Mouse (Mus musculus) heart, embryonic 13.5 days (tissue): ENCODE measurements around the gene Tbc1d10c. TPM values are rescaled to one million over a fixed set of nuclear protein-coding genes. Genes with fewer than 3 reads are reported as not detected.

ENCODE experiments used
- ATAC-seq: fragments of 200-750 bp; cut with Nextera tagmentation; 2 replicates; pipeline ENCODE4 v1.8.0; 2017; ENCODE audit warnings: moderate TSS enrichment; ENCODE audit not compliant: insufficient number of reproducible peaks, low FRiP score, low TSS enrichment; ENCODE audit errors: extremely low read depth
- H3K27ac ChIP-seq: fragments of 300-500 bp; sonication (generic); replicated peaks from 2 replicates; pipeline ENCODE4 v1.5.1; 2015; ENCODE audit warnings: moderate library complexity, mild to moderate bottlenecking, inconsistent platforms
- H3K27me3 ChIP-seq: fragments of 300-500 bp; sonication (generic); replicated peaks from 2 replicates; pipeline ENCODE4 v1.6.1; 2015; ENCODE audit warnings: mild to moderate bottlenecking, inconsistent platforms
- H3K36me3 ChIP-seq: fragments of 300-500 bp; sonication (generic); 2 replicates; pipeline ENCODE4 v1.6.1; 2015; ENCODE audit warnings: mild to moderate bottlenecking, inconsistent platforms
- H3K4me1 ChIP-seq: fragments of 300-500 bp; sonication (generic); 2 replicates; pipeline ENCODE4 v1.6.1; 2015; ENCODE audit warnings: inconsistent platforms
- H3K4me2 ChIP-seq: fragments of 300-500 bp; sonication (generic); 2 replicates; pipeline ENCODE4 v1.6.1; 2015; ENCODE audit warnings: inconsistent platforms, mild to moderate bottlenecking, moderate library complexity
- H3K4me3 ChIP-seq: fragments of 300-500 bp; sonication (generic); 2 replicates; pipeline ENCODE4 v1.5.1; 2015; ENCODE audit warnings: moderate library complexity, mild to moderate bottlenecking, inconsistent platforms
- H3K9ac ChIP-seq: fragments of 300-500 bp; sonication (generic); 2 replicates; pipeline ENCODE4 v1.6.1; 2015; ENCODE audit warnings: inconsistent platforms, mild to moderate bottlenecking, moderate library complexity
- H3K9me3 ChIP-seq: fragments of 300-500 bp; sonication (generic); 2 replicates; pipeline ENCODE4 v1.6.1; 2016; ENCODE audit warnings: inconsistent platforms
- WGBS: fragments of 180-500 bp; shearing (Covaris S2); methylation state at CpG from one replicate; pipeline ENCODE4 v1.1.7; 2015; ENCODE audit warnings: mixed read lengths; 5-methylcytosine and 5-hydroxymethylcytosine counted together
- polyA plus RNA-seq: library from polyadenylated mRNA; unstranded; fragments of >200 nt; fragmentation: Nextera tagmentation; extraction: Ambion mirVana; gene quantifications from 2 replicates; pipeline ENCODE4 v1.2.1, GENCODE M21; 2015

Tbc1d10c gene
- polyA plus RNA-seq, 1 experiment from 2014 or later = 2.7 TPM

DNA sequence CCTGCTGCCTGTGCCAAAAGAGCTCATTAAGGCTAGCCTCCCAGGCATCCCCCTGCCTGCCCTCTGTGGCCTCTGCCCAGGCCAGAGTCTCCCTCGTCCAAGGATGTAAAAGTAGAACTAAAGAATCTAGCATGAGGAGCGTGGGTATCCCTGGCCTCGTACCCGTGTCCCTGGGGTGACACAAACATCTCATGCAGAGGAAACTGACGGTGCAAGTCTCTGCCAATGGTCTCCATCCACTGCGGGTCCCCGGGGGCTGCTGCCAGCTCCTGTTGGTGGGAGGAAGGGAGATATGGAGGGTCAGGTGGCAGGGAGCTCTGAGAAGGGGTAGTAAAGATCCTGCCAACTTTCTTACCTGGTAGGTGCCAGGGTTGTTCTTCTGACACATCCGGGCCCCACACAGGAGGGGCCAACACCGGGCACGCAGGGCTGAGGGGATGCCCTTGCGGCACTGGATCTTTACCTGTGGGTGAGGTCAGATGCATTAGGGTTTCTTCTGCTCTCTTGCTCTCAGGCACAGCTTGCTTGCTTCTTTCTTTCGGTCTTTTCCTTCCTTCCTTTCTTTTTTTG lies 1.9 kb downstream of the Tbc1d10c start:
- WGBS = 84% methylated on average over 12 of the region's 12 CpGs
- Histone ChIP-seq H3K36me3 (peaks cover 11% of the 10 kb centered on the region), H3K4me2 (no peak overlapping the region), H3K4me3 (no peak overlapping the region), H3K27me3 (no peaks in the 10 kb centered on the region), H3K4me1 (peaks cover 63% of the 10 kb centered on the region), H3K27ac (no peak overlapping the region), H3K9me3 (no peaks in the 10 kb centered on the region), H3K9ac (no peak overlapping the region)
- no peak for ATAC-seq

DNA sequence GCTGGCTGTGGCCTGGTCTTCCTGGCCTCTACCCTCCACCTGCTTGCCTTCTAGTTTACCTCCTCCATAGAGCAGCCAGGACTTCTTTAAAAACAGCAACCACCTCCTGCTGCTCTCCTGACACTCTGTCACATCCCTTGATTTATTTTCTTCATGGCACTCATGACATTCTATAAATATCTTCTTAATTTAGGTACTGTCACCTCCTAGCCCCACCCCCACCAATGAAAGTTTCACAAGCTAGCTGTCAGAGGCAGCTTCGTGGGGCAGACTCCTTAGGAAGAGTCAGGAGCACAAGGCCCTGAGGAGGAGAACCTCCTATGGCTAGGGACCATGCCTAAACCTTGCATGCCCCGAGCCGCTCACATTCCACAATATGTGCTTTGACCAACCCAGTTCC lies 3.8 kb downstream of the Tbc1d10c start:
- Histone ChIP-seq H3K9ac (no peak overlapping the region), H3K9me3 (no peaks in the 10 kb centered on the region), H3K4me2 (no peak overlapping the region), H3K4me3 (no peak overlapping the region), H3K27ac (peak overlapping the region; percentile 28; the same call in 1 of the 2 replicates), H3K27me3 (no peaks in the 10 kb centered on the region), H3K4me1 (peaks cover 48% of the 10 kb centered on the region), H3K36me3 (no peaks in the 10 kb centered on the region)
- 60% methylated on average over 3 of the region's 3 CpGs for WGBS
- no peak for ATAC-seq

DNA sequence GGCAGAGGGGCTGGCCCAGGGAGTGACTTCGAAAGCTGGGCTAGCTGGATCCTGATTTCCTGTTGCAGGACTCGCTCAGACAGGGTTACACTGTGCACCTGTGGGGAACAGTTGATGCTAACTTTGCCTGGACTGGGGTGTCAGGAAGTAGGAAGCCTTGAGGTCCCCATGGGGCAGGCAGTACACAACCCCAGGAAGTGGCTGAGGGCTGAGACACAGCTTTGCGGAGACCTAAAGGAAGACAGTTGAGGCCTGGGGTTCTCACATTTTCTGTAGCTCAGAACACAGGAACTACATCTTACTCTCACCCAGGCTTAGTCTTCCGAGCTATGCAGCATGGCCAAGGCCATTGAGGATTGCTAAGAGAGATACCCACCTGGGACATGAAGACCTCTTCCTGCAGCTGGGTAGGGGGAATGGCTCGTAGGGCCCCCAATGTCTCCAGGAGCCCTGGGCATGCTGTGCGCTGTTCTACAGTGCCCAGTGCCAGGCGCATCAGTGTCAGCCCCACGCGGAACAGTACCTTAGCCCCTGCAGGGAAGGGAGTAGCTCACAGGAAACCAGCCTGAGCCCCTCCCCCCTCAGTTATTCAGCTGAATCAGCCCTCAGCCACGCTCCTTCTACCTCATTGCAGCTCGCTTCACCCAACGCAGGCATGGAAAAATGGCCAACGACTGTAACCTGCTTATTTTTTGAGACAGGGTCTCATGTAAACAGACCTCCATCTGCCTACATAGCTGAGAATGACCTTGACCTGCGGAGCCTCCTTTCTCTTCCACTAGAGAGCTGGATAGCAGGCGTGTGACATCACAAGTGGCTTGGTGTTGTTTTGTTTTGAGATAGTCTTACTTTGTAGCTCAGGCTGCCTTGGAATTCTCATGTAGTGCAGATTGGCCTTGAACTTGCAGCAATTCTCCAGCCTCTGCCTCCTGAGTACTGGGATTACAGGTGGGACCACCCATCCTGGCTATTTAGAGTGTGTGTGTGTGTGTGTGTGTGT lies 5.8 kb downstream of the Tbc1d10c start:
- Histone ChIP-seq H3K27ac (peak overlapping the region; percentile 50), H3K9ac (peak overlapping the region; percentile 33; the same call in 1 of the 2 replicates), H3K4me3 (no peak overlapping the region), H3K4me1 (peaks cover 40% of the 10 kb centered on the region), H3K4me2 (peak overlapping the region; percentile 27; the same call in 1 of the 2 replicates), H3K27me3 (no peaks in the 10 kb centered on the region), H3K36me3 (no peaks in the 10 kb centered on the region), H3K9me3 (no peaks in the 10 kb centered on the region)
- WGBS = 43% methylated on average over 15 of the region's 15 CpGs
- ATAC-seq = no peak

GRCm38 (mm10) chr19:4183689-4184088 lies 7.4 kb downstream of the Tbc1d10c start:
- no peak for ATAC-seq
- H3K4me1 ChIP-seq = peaks cover 40% of the 10 kb centered on the region
- 85% methylated on average over 2 of the region's 2 CpGs for WGBS

DNA sequence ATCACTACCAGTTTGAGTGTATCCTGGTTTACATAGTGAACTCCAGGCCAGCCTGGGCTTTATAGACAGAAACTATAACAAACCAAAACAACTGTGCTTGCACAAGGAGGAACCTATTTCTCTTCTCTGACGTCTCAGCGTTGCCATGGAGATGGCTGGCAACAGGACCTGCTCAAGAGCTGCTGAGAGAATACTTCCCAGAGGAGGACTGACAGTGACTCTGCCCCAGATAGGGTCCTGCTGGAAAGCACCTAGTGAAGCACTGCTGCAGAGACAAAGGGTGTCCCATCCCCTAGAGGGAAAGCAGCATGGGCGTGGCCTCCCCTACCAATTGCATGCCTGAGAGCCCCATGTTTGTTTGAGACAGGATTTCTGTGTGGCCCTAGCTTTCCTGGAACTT lies 9.2 kb downstream of the Tbc1d10c start:
- H3K9me3 ChIP-seq = no peaks in the 10 kb centered on the region
- no peak overlapping the region for H3K4me3 ChIP-seq
- no peak overlapping the region for H3K4me2 ChIP-seq
- no peak overlapping the region for H3K9ac ChIP-seq
- no peaks in the 10 kb centered on the region for H3K36me3 ChIP-seq
- ATAC-seq = no peak
- no peak overlapping the region for H3K27ac ChIP-seq
- peaks cover 2% of the 10 kb centered on the region; the same call in 1 of the 2 replicates for H3K27me3 ChIP-seq
- WGBS = 47% methylated on average over 3 of the region's 3 CpGs
- H3K4me1 ChIP-seq = peaks cover 27% of the 10 kb centered on the region

More at GRCm38 (mm10) chr19:4183689-4184088, 7.4 kb downstream of the Tbc1d10c start:
- Histone ChIP-seq H3K27ac (no peak overlapping the region), H3K36me3 (no peaks in the 10 kb centered on the region), H3K9ac (no peak overlapping the region), H3K9me3 (no peaks in the 10 kb centered on the region), H3K27me3 (no peaks in the 10 kb centered on the region), H3K4me3 (no peak overlapping the region), H3K4me2 (no peak overlapping the region)

- 75% methylated on average over 7 of the region's 7 CpGs for WGBS
- H3K9ac ChIP-seq = no peak overlapping the region
- H3K4me2 ChIP-seq = no peak overlapping the region
- H3K27ac ChIP-seq = no peak overlapping the region
- H3K4me3 ChIP-seq = no peak overlapping the region
- H3K27me3 ChIP-seq = peaks cover 7% of the 10 kb centered on the region; the same call in 1 of the 2 replicates
- H3K36me3 ChIP-seq = no peaks in the 10 kb centered on the region
- H3K4me1 ChIP-seq = peaks cover 21% of the 10 kb centered on the region
- ATAC-seq = no peak
- no peaks in the 10 kb centered on the region for H3K9me3 ChIP-seq
Measured at GRCm38 (mm10) chr19:4180411-4180810, 10.7 kb downstream of the Tbc1d10c start.

GRCm38 (mm10) chr19:4175368-4175947 lies 15.6 kb downstream of the Tbc1d10c start, which contains the start of gene Carns1:
TSS of gene Carns1 (minus strand) at chr19:4175479.
- no peaks in the 10 kb centered on the region for H3K9me3 ChIP-seq
- peaks cover 7% of the 10 kb centered on the region; the same call in 1 of the 2 replicates for H3K27me3 ChIP-seq
- peaks cover 38% of the 10 kb centered on the region for H3K4me1 ChIP-seq
- 2% methylated on average over 11 of the region's 11 CpGs for WGBS
- peak within 1 kb of the TSS; percentile 13 for H3K27ac ChIP-seq
- peak within 1 kb of the TSS; percentile 29 for H3K4me3 ChIP-seq
- H3K36me3 ChIP-seq = no peaks in the 10 kb centered on the region
- H3K9ac ChIP-seq = peak within 1 kb of the TSS; percentile 60
- 0 out of 2 replicates have a peak, but pooled peaks have one; percentile 22 for ATAC-seq
- peak within 1 kb of the TSS; percentile 63 for H3K4me2 ChIP-seq

GRCm38 (mm10) chr19:4172925-4173324 lies 18.2 kb downstream of the Tbc1d10c start:
- H3K4me1 ChIP-seq = peaks cover 51% of the 10 kb centered on the region
- H3K9ac ChIP-seq = peak overlapping the region; percentile 57; the same call in 1 of the 2 replicates
- no peak overlapping the region for H3K4me3 ChIP-seq
- H3K27ac ChIP-seq = no peak overlapping the region
- no peak for ATAC-seq
- H3K9me3 ChIP-seq = no peaks in the 10 kb centered on the region
- H3K4me2 ChIP-seq = no peak overlapping the region
- 62% methylated on average over 11 of the region's 11 CpGs for WGBS
- H3K27me3 ChIP-seq = peaks cover 7% of the 10 kb centered on the region; the same call in 1 of the 2 replicates
- H3K36me3 ChIP-seq = no peaks in the 10 kb centered on the region

GRCm38 (mm10) chr19:4171393-4172290 lies 19.4 kb downstream of the Tbc1d10c start:
- H3K9ac ChIP-seq = peak overlapping the region; percentile 51
- peak overlapping the region; percentile 64 for H3K27ac ChIP-seq
- 0 out of 2 replicates have a peak, but pooled peaks cover 3% of the 10 kb centered on the region for H3K27me3 ChIP-seq
- no peak for ATAC-seq
- H3K4me3 ChIP-seq = no peak overlapping the region
- H3K4me2 ChIP-seq = 0 out of 2 replicates have a peak overlapping the region, but pooled peaks have one; percentile 0
- WGBS = 47% methylated on average over 13 of the region's 13 CpGs
- no peaks in the 10 kb centered on the region for H3K36me3 ChIP-seq
- H3K4me1 ChIP-seq = peaks cover 56% of the 10 kb centered on the region
- no peaks in the 10 kb centered on the region for H3K9me3 ChIP-seq

- Histone ChIP-seq H3K4me3 (no peak overlapping the region), H3K4me2 (no peak overlapping the region), H3K27ac (peak overlapping the region; percentile 64), H3K4me1 (peaks cover 60% of the 10 kb centered on the region), H3K36me3 (no peaks in the 10 kb centered on the region), H3K9ac (peak overlapping the region; percentile 51), H3K27me3 (no peaks in the 10 kb centered on the region), H3K9me3 (no peaks in the 10 kb centered on the region)
- WGBS = 91% methylated on average over 10 of the region's 10 CpGs
- ATAC-seq = no peak
Measured at GRCm38 (mm10) chr19:4170723-4171392, 20.2 kb downstream of the Tbc1d10c start.
